Mouse (Mus musculus) liver, postnatal 0 days (tissue): ENCODE data around the gene Ehhadh. TPM values are rescaled to one million over a fixed set of nuclear protein-coding genes. Genes with fewer than 3 reads are reported as not detected.

Experiments
- ATAC-seq: fragments of 200-750 bp; cut with Nextera tagmentation; 2 replicates; pipeline ENCODE4 v1.8.0; 2017; ENCODE audit warnings: mild to moderate bottlenecking, moderate library complexity
- DNase-seq: peaks from one replicate; pipeline ENCODE4 v3.0.0-alpha.2; 2016
- H3K27ac ChIP-seq: fragments of 300-500 bp; sonication (generic); 2 replicates; pipeline ENCODE4 v1.5.1; 2014; ENCODE audit warnings: antibody characterized with exemption, moderate library complexity, mild to moderate bottlenecking, low read depth
- H3K27me3 ChIP-seq: fragments of 300-500 bp; sonication (generic); 2 replicates; pipeline ENCODE4 v1.6.1; 2014; ENCODE audit warnings: low read length, control low read depth, mixed read lengths; ENCODE audit not compliant: insufficient read depth
- H3K36me3 ChIP-seq: fragments of 300-500 bp; sonication (generic); replicated peaks from 2 replicates; pipeline ENCODE4 v1.6.1; 2014; ENCODE audit warnings: mild to moderate bottlenecking, control low read depth, low read length, moderate library complexity, mixed read lengths; ENCODE audit not compliant: insufficient read depth
- H3K4me1 ChIP-seq: fragments of 300-500 bp; sonication (generic); 2 replicates; pipeline ENCODE4 v1.6.1; 2014; ENCODE audit warnings: antibody characterized with exemption, mild to moderate bottlenecking, control low read depth; ENCODE audit not compliant: insufficient read depth
- H3K4me2 ChIP-seq: fragments of 300-500 bp; sonication (generic); 2 replicates; pipeline ENCODE4 v1.6.1; 2014; ENCODE audit warnings: low read depth, mild to moderate bottlenecking, low read length, moderate library complexity, mixed read lengths
- H3K4me3 ChIP-seq: fragments of 300-500 bp; sonication (generic); 2 replicates; pipeline ENCODE4 v1.5.1; 2014; ENCODE audit warnings: low read depth, low read length
- H3K9ac ChIP-seq: fragments of 300-500 bp; sonication (generic); replicated peaks from 2 replicates; pipeline ENCODE4 v1.6.1; 2014; ENCODE audit warnings: mild to moderate bottlenecking, moderate library complexity
- H3K9me3 ChIP-seq: fragments of 300-500 bp; sonication (generic); 2 replicates; pipeline ENCODE4 v1.6.1; 2016; ENCODE audit warnings: mild to moderate bottlenecking, control low read depth, low read length, mixed read lengths
- CTCF ChIP-seq: sonication (generic); IDR thresholded peaks from 2 replicates; pipeline ENCODE4 v1.5.1; 2016; ENCODE audit warnings: antibody characterized with exemption, low read depth
- EP300 ChIP-seq: IDR thresholded peaks from 2 replicates; pipeline ENCODE4 v1.6.1; 2016; ENCODE audit warnings: antibody characterized with exemption, low read depth, mild to moderate bottlenecking
- WGBS: fragments of 180-500 bp; shearing (Covaris S2); extraction: QIAGEN DNeasy Blood & Tissue Kit; methylation state at CpG from one replicate; pipeline ENCODE4 v1.1.7; 2014; ENCODE audit not compliant: insufficient replicate concordance; 5-methylcytosine and 5-hydroxymethylcytosine counted together
- polyA plus RNA-seq: library from polyadenylated mRNA; unstranded; fragments of >200 nt; fragmentation: Nextera tagmentation; extraction: Ambion mirVana; gene quantifications from 2 replicates; pipeline ENCODE4 v1.2.1, GENCODE M21; 2015

Ehhadh gene
- polyA plus RNA-seq, 1 experiment from 2014 or later, result 215 TPM

DNA sequence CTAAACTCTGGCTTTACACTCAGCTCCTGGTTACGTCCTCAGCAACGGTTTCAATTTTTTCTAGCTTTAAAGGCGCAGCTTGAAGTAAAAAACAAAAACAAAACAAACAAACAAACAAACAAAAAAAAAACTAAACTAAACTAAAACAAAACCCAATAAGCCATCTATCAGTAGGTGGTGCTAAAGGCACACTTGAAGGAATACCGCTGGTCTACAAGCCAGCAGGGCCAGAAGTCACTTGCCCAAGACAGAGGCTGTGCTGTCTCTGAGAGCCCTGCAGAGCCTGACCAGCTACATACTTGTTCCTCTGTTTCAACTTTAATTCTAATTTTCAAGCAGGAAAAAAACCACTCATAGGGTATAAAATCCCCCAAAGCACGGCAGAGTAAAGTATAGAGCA lies 17.9 kb downstream of the Ehhadh start:
- no peaks in the 10 kb centered on the region for H3K9me3 ChIP-seq
- no peak for ATAC-seq
- no peak overlapping the region for H3K4me2 ChIP-seq
- peaks cover 24% of the 10 kb centered on the region for H3K36me3 ChIP-seq
- no peak overlapping the region for H3K4me3 ChIP-seq
- WGBS, result 83% methylated on average over 5 of the region's 5 CpGs
- no peaks in the 10 kb centered on the region for H3K4me1 ChIP-seq
- no peak for DNase-seq
- no peaks in the 10 kb centered on the region for H3K27me3 ChIP-seq
- TF ChIP-seq EP300 (no peak), CTCF (peak; percentile 63)
- no peak overlapping the region for H3K9ac ChIP-seq
- no peak overlapping the region for H3K27ac ChIP-seq

GRCm38 (mm10) chr16:21768255-21768654 lies 19.4 kb downstream of the Ehhadh start:
- H3K36me3 ChIP-seq, result peaks cover 20% of the 10 kb centered on the region
- H3K9me3 ChIP-seq, result no peaks in the 10 kb centered on the region
- DNase-seq, result no peak
- 67% methylated on average over 3 of the region's 3 CpGs for WGBS
- H3K27ac ChIP-seq, result no peak overlapping the region
- no peaks in the 10 kb centered on the region for H3K27me3 ChIP-seq
- H3K4me1 ChIP-seq, result no peaks in the 10 kb centered on the region
- TF ChIP-seq EP300 (no peak), CTCF (peak; percentile 39)
- H3K4me2 ChIP-seq, result no peak overlapping the region
- no peak for ATAC-seq
- H3K9ac ChIP-seq, result no peak overlapping the region
- no peak overlapping the region for H3K4me3 ChIP-seq

GRCm38 (mm10) chr16:21758447-21758846 lies 29.2 kb downstream of the Ehhadh start:
- DNase-seq, result no peak

DNA sequence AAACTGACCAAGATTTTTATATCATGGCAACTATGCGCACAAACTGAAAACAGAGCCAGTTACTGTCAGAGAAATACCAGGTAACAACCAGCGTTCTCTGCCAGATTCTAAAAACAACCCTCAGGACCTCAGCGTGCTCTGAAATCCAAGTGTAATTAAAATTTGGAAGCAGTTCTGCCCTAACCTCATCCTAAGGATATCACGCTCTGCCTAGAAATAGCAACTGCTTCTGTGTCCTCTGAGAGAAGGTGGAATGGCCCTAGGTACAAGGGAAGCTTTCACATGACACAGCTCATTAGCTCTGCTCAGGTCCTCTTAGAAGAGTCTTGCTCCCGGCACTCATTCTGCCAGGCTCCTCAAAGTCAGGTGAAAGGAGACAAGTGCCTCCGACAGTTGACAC lies 44.2 kb downstream of the Ehhadh start:
- Histone ChIP-seq H3K27me3 (no peaks in the 10 kb centered on the region), H3K9ac (no peak overlapping the region), H3K4me1 (no peaks in the 10 kb centered on the region), H3K9me3 (no peaks in the 10 kb centered on the region), H3K4me2 (no peak overlapping the region), H3K4me3 (no peak overlapping the region), H3K27ac (no peak overlapping the region), H3K36me3 (no peaks in the 10 kb centered on the region)
- ATAC-seq, result no peak
- TF ChIP-seq EP300 (no peak), CTCF (no peak)
- 83% methylated on average over 6 of the region's 6 CpGs for WGBS
- no peak for DNase-seq

More at GRCm38 (mm10) chr16:21758447-21758846, 29.2 kb downstream of the Ehhadh start:
- Histone ChIP-seq H3K27me3 (no peaks in the 10 kb centered on the region), H3K4me1 (no peaks in the 10 kb centered on the region), H3K9ac (no peak overlapping the region), H3K4me3 (no peak overlapping the region), H3K27ac (no peak overlapping the region), H3K4me2 (no peak overlapping the region), H3K36me3 (peaks cover 15% of the 10 kb centered on the region), H3K9me3 (no peaks in the 10 kb centered on the region)
- no peak for TF ChIP-seq EP300
- TF ChIP-seq CTCF, result no peak
- 81% methylated on average over 1 of the region's 1 CpGs for WGBS
- ATAC-seq, result no peak

DNA sequence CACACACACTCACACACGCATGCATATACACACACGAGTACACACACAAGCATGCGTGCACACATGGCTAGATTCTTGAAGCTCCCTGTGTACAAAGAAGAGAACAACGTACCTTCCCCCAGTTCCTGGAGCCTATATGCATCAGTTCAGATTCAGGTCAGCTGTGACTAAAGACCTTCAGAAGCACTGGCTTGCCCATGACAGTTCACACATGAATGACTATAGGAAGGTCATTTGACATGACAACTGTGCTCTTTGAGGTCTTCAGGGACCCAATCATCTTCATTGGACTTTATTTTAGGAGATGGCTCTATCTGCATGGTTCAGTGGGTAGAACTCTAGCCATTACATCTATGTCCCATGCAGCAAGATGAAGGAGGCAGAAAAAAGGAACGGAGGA lies 44.7 kb downstream of the Ehhadh start:
- Histone ChIP-seq H3K4me1 (no peaks in the 10 kb centered on the region), H3K4me2 (no peak overlapping the region), H3K27me3 (no peaks in the 10 kb centered on the region), H3K36me3 (no peaks in the 10 kb centered on the region), H3K27ac (no peak overlapping the region), H3K4me3 (no peak overlapping the region), H3K9ac (no peak overlapping the region), H3K9me3 (no peaks in the 10 kb centered on the region)
- ATAC-seq (no peak), DNase-seq (no peak)
- no peak for TF ChIP-seq EP300
- no peak for TF ChIP-seq CTCF
- WGBS, result 75% methylated on average over 5 of the region's 5 CpGs

- ATAC-seq, result peak; percentile 77
- 47% methylated on average over 5 of the region's 5 CpGs for WGBS
Measured at GRCm38 (mm10) chr16:21742191-21742870, 45.3 kb downstream of the Ehhadh start.

More at GRCm38 (mm10) chr16:21742191-21742870, 45.3 kb downstream of the Ehhadh start:
- Histone ChIP-seq H3K9ac (no peak overlapping the region), H3K27ac (peak overlapping the region; percentile 34; the same call in 1 of the 2 replicates), H3K4me1 (no peaks in the 10 kb centered on the region), H3K27me3 (no peaks in the 10 kb centered on the region), H3K36me3 (no peaks in the 10 kb centered on the region), H3K9me3 (no peaks in the 10 kb centered on the region), H3K4me2 (no peak overlapping the region), H3K4me3 (no peak overlapping the region)
- no peak for TF ChIP-seq CTCF
- TF ChIP-seq EP300, result peak; percentile 92
- DNase-seq, result no peak
